Mouse (Mus musculus): ENCODE measurements around the gene Spin2g.
"Not testable (repeated sequence)": the region's sequence is repeated elsewhere in the genome, so short reads cannot be mapped to it uniquely, and the experiment has no call there.

Gene Spin2g

GRCm38 (mm10) chrX:34238633-34239032 is at the start of gene Spin2g:
TSS of gene Spin2g (minus strand) at chrX:34238733.
- DNase-seq (ENCODE audit: extremely low read depth, low read depth, low spot score) = not testable (repeated sequence)
